Mouse (Mus musculus) bone marrow, adult 2 months (tissue): ENCODE data around the gene Sema6b. TPM values are rescaled to one million over a fixed set of nuclear protein-coding genes. Genes with fewer than 3 reads are reported as not detected.
A peak's percentile ranks its signal among the peaks of the same experiment; 100 is the strongest.

Experiments
- H3K27ac ChIP-seq: fragments of 200-500 bp; 2 replicates; pipeline ENCODE4 v1.5.1; 2012; ENCODE audit warnings: low read depth, mild to moderate bottlenecking, control low read depth, inconsistent platforms, low read length; ENCODE audit not compliant: control insufficient read depth, poor library complexity, insufficient read depth
- H3K4me1 ChIP-seq: fragments of 200-500 bp; 2 replicates; pipeline ENCODE4 v1.6.1; 2011; ENCODE audit warnings: low read length; ENCODE audit not compliant: control insufficient read depth, insufficient read depth
- H3K4me3 ChIP-seq: fragments of 200-500 bp; replicated peaks from 2 replicates; pipeline ENCODE3; 2011; ENCODE audit warnings: mild to moderate bottlenecking, low read depth, low read length, control low read depth; ENCODE audit not compliant: control insufficient read depth
- CTCF ChIP-seq: fragments of 200-500 bp; IDR thresholded peaks from 2 replicates; pipeline ENCODE4 v1.5.1; 2011; ENCODE audit warnings: low read length, control low read depth; ENCODE audit not compliant: control insufficient read depth, insufficient read depth
- POLR2A ChIP-seq: fragments of 200-500 bp; IDR thresholded peaks from 2 replicates; pipeline ENCODE4 v1.6.1; 2011; ENCODE audit warnings: low read depth, mild to moderate bottlenecking, control low read depth, low read length, borderline replicate concordance; ENCODE audit not compliant: control insufficient read depth
- WGBS: fragments of 180-500 bp; shearing (Covaris S2); methylation state at CpG from one replicate; pipeline ENCODE4 v1.1.7; 2018; 5-methylcytosine and 5-hydroxymethylcytosine counted together
- polyA plus RNA-seq: library from polyadenylated mRNA; stranded (reverse); fragments of >200 nt; gene quantifications from 2 replicates; pipeline ENCODE4 v1.2.4, GENCODE M21; 2011; ENCODE audit warnings: low replicate concordance; ENCODE audit not compliant: missing spikeins, insufficient read depth, insufficient read length

The Sema6b gene
- polyA plus RNA-seq, 1 experiment: 3.2 TPM

- 80% methylated on average over 9 of the region's 9 CpGs for WGBS
- no peak for TF ChIP-seq POLR2A
- TF ChIP-seq CTCF: no peak
- H3K4me1 ChIP-seq: no peaks in the 10 kb centered on the region
- no peak overlapping the region for H3K4me3 ChIP-seq
- H3K27ac ChIP-seq: no peak overlapping the region
These were observed 31.3 kb upstream of the Sema6b start for GRCm38 (mm10) chr17:56171456-56171855.

- Histone ChIP-seq H3K4me3 (no peak overlapping the region), H3K4me1 (no peaks in the 10 kb centered on the region), H3K27ac (no peak overlapping the region)
- TF ChIP-seq CTCF (no peak), POLR2A (no peak)
- 78% methylated on average over 10 of the region's 10 CpGs for WGBS
These were observed 30.5 kb upstream of the Sema6b start for GRCm38 (mm10) chr17:56170636-56171035.

GRCm38 (mm10) chr17:56169830-56170229 is 29.7 kb upstream of the Sema6b start:
- 33% methylated on average over 6 of the region's 6 CpGs for WGBS
- no peak for TF ChIP-seq POLR2A
- TF ChIP-seq CTCF: no peak
- H3K4me3 ChIP-seq: no peak overlapping the region
- H3K27ac ChIP-seq: no peak overlapping the region
- H3K4me1 ChIP-seq: no peaks in the 10 kb centered on the region

- TF ChIP-seq CTCF (no peak), POLR2A (no peak)
- Histone ChIP-seq H3K4me3 (no peak overlapping the region), H3K27ac (no peak overlapping the region), H3K4me1 (peaks cover 1% of the 10 kb centered on the region; the same call in 1 of the 2 replicates)
- 86% methylated on average over 11 of the region's 11 CpGs for WGBS
These were observed 25.5 kb upstream of the Sema6b start for GRCm38 (mm10) chr17:56165671-56166070.

- 29% methylated on average over 3 of the region's 3 CpGs for WGBS
- TF ChIP-seq POLR2A (no peak), CTCF (no peak)
- peaks cover 1% of the 10 kb centered on the region; the same call in 1 of the 2 replicates for H3K4me1 ChIP-seq
- no peak overlapping the region for H3K27ac ChIP-seq
- H3K4me3 ChIP-seq: no peak overlapping the region
These were observed 24.4 kb upstream of the Sema6b start for GRCm38 (mm10) chr17:56164510-56164909.

GRCm38 (mm10) chr17:56163523-56164102 is 23.5 kb upstream of the Sema6b start:
- no peak overlapping the region for H3K27ac ChIP-seq
- no peak overlapping the region for H3K4me3 ChIP-seq
- no peak for TF ChIP-seq CTCF
- TF ChIP-seq POLR2A: no peak
- H3K4me1 ChIP-seq: peaks cover 1% of the 10 kb centered on the region; the same call in 1 of the 2 replicates
- 69% methylated on average over 6 of the region's 6 CpGs for WGBS

GRCm38 (mm10) chr17:56162231-56162774 is 22.2 kb upstream of the Sema6b start, which contains the start of gene Tnfaip8l1:
Gene Tnfaip8l1, plus strand, starts transcription at chr17:56162477.
- peak; percentile 21; the same call in 1 of the 2 replicates for TF ChIP-seq POLR2A
- TF ChIP-seq CTCF: no peak
- H3K4me1 ChIP-seq: peaks cover 1% of the 10 kb centered on the region; the same call in 1 of the 2 replicates
- peak within 1 kb of the TSS; percentile 50 for H3K4me3 ChIP-seq
- under 1% methylated on average over 30 of the region's 30 CpGs for WGBS
- no peak within 1 kb of the TSS for H3K27ac ChIP-seq

- H3K27ac ChIP-seq: no peak overlapping the region
- H3K4me1 ChIP-seq: peaks cover 1% of the 10 kb centered on the region; the same call in 1 of the 2 replicates
- H3K4me3 ChIP-seq: no peak overlapping the region
- 2% methylated on average over 9 of the region's 9 CpGs for WGBS
- peak; percentile 80 for TF ChIP-seq CTCF
- TF ChIP-seq POLR2A: no peak
These were observed 19.6 kb upstream of the Sema6b start for GRCm38 (mm10) chr17:56159729-56160128.
